Mouse (Mus musculus): ENCODE data around the gene Lefty2.

The Lefty2 gene

DNA sequence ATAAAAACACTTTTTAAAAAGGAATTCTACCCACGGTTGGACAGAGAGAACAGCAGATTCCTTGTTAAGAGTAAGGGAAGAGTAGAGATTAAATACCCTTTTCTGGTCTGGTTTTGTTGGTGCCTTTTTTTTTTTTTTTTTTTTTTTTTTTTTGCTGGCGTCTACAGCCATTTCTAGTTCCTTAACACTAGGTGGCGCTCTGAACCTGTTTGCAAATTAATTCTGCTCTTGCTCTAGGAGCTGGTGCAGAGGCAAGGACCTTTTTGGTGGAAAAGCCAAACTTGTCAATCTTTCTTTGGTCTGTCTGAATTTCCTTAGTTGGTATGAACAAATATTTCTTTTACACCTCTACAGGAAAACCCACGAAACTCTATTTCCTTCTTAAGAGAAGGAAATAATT, 8.2 kb downstream of the Lefty2 start:
- DNase-seq (ENCODE audit: low spot score): no peak

- DNase-seq (ENCODE audit: low spot score): no peak
Measured at GRCm38 (mm10) chr1:180902915-180903314, 10.0 kb downstream of the Lefty2 start.

DNA sequence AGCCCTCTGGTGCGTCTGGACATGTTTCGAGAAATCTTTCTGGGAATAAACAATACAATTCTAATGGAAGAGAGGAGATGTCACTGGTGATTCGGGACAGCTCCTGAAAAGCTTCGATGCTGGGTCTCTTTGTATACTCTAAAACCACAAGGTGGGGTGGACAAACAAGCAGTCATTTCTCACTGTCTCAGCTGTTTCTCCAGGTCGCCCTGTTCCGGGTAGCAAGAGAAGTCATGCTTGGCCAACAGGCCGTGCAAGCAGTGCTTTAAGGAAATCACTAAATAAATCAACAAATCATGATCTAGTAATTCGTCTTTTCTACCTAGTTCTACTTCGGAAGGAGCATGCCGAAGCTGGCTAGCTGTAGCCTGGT, 10.7 kb downstream of the Lefty2 start:
- DNase-seq (ENCODE audit: low spot score): no peak

GRCm38 (mm10) chr1:180904039-180904814, 11.3 kb downstream of the Lefty2 start, which contains the start of gene Pycr2:
Gene Pycr2 (plus strand): TSS chr1:180904293.
- DNase-seq (ENCODE audit: low spot score): peak; percentile 78

- no peak for DNase-seq (ENCODE audit: low spot score)
Measured at GRCm38 (mm10) chr1:180904815-180905080, 11.8 kb downstream of the Lefty2 start.

GRCm38 (mm10) chr1:180905307-180905706, 12.4 kb downstream of the Lefty2 start:
- no peak for DNase-seq (ENCODE audit: low spot score)

- DNase-seq (ENCODE audit: low spot score): no peak
Measured at GRCm38 (mm10) chr1:180905876-180906275, 13.0 kb downstream of the Lefty2 start.

DNA sequence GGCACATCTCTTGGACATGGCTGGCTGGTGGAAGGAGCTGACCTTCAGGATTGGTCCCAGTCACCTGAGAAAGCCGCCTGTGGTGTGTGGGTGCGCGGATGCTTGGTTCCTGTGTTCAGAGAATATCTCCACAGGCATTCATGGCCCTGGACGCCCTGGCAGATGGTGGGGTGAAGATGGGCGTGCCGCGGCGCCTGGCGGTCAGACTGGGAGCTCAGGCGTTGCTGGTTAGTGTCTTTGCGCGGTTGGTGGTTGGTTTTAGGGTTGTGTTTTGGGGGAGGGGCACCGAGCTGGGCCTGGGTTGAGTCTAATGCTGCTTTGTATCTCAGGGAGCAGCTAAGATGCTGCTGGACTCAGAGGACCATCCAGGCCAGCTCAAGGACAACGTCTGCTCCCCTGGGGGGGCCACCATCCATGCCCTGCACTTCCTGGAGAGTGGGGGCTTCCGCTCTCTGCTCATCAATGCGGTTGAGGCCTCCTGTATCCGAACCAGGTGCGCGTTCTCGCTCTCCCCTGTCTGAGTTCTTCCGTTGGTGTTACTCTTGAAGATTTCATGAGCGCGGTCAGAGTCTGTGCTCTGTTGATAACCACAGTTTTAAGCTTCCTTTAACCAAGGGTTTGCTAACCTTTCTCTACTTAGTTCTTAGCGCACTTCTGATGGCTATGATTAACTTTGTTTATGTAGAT, 13.7 kb downstream of the Lefty2 start:
- no peak for DNase-seq (ENCODE audit: low spot score)

DNA sequence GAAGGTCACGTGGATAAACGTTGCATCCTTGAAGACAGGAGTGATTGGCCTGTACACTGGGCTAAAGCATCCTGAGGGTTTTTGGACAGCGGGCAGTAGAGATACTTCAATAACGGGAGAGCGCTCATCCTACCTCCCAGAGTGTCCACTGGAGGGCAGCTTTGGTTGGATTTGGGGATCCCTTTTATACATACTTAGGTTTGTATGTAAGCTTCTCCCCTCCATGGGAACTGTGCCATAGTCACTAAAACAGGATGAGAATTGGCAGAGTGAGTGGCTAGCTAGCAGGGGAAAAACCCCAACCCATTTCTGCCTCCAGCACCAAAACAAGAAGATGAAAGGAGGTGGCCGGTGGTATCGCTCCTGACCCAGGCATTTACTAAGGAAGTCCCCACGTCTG, 18.2 kb downstream of the Lefty2 start:
- DNase-seq (ENCODE audit: low spot score): no peak

GRCm38 (mm10) chr1:180911653-180912287, 18.9 kb downstream of the Lefty2 start:
- DNase-seq (ENCODE audit: low spot score): no peak

- no peak for DNase-seq (ENCODE audit: low spot score)
Measured at GRCm38 (mm10) chr1:180912792-180913191, 19.9 kb downstream of the Lefty2 start.

GRCm38 (mm10) chr1:180913797-180914196, 20.9 kb downstream of the Lefty2 start:
- no peak for DNase-seq (ENCODE audit: low spot score)

- DNase-seq (ENCODE audit: low spot score): no peak
Measured at GRCm38 (mm10) chr1:180916425-180916824, 23.5 kb downstream of the Lefty2 start.

GRCm38 (mm10) chr1:180917053-180917452, 24.1 kb downstream of the Lefty2 start:
- DNase-seq (ENCODE audit: low spot score): no peak

- no peak for DNase-seq (ENCODE audit: low spot score)
Measured at GRCm38 (mm10) chr1:180919686-180920085, 26.8 kb downstream of the Lefty2 start.

DNA sequence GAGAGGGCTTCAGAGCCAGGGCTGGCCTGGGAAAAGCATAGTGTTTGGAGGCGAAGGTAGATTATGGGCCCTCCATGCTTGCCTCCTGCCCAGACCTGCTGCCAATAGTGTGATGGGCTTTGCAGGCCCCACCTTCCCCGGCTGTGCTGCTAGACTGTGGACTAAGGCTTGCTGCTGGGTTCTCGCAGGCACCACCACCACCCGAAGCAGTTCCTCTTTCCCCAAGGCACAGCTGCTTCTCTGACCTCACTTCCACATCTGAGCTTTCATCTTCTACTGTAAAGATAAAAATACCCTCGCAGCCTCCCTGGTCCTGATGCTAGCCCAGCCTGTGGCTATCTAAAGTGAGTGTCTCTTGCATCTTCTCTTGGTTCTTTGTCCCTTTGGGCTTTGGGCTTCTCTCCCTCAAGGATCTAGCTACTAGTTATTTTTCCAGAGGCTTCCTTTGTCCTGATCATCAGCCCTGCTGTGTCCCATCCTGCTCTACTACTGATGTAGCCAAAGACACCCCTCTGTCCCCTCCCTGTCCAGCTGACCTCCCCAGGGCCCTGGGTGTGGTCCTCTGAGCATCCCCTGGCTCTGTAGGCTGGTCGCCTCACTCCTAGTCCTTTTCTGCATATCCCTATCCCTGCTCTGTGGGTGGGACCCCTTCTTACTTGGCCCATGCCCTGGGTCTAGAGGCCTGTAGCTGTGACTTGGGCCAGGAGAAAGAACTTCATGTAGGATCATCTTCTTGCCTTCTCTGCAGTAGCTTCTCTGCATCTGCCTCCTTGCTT, 29.6 kb downstream of the Lefty2 start:
- DNase-seq (ENCODE audit: low spot score): no peak

DNA sequence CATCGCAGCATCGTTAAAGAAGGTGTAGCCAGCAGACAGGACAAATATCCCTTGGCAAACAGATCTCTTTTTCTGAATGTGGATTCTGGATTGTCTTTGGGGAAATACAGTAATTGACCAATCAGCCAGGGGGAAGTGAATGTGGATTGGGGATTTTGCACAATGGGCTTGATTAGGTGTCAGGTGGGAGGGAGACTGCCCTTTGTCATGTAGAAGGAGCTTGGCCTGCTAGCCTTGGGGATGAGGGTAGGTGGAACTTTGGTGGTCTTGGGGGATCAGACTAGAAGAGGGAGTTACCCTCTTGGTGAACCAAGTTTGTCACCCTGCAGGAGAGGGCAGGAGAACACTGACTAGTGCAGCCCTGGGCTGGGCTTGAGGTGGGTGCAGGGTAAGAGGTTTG, 31.8 kb downstream of the Lefty2 start:
- DNase-seq (ENCODE audit: low spot score): no peak

- DNase-seq (ENCODE audit: low spot score): no peak
Measured at GRCm38 (mm10) chr1:180926286-180926685, 33.4 kb downstream of the Lefty2 start.

- DNase-seq (ENCODE audit: low spot score): no peak
Measured at GRCm38 (mm10) chr1:180929599-180929998, 36.7 kb downstream of the Lefty2 start.

- no peak for DNase-seq (ENCODE audit: low spot score)
Measured at GRCm38 (mm10) chr1:180931106-180931505, 38.2 kb downstream of the Lefty2 start.

- DNase-seq (ENCODE audit: low spot score): no peak
Measured at GRCm38 (mm10) chr1:180933659-180934058, 40.8 kb downstream of the Lefty2 start.
